Mouse (Mus musculus): ENCODE data around the gene Ccdc82. TPM values are rescaled to one million over a fixed set of nuclear protein-coding genes. Genes with fewer than 3 reads are reported as not detected.
A peak's percentile ranks its signal among the peaks of the same experiment; 100 is the strongest.

The Ccdc82 gene
- 9.3 TPM in 2 replicates for polyA plus RNA-seq (2015; fragmentation: Nextera tagmentation; extraction: Ambion mirVana)

DNA sequence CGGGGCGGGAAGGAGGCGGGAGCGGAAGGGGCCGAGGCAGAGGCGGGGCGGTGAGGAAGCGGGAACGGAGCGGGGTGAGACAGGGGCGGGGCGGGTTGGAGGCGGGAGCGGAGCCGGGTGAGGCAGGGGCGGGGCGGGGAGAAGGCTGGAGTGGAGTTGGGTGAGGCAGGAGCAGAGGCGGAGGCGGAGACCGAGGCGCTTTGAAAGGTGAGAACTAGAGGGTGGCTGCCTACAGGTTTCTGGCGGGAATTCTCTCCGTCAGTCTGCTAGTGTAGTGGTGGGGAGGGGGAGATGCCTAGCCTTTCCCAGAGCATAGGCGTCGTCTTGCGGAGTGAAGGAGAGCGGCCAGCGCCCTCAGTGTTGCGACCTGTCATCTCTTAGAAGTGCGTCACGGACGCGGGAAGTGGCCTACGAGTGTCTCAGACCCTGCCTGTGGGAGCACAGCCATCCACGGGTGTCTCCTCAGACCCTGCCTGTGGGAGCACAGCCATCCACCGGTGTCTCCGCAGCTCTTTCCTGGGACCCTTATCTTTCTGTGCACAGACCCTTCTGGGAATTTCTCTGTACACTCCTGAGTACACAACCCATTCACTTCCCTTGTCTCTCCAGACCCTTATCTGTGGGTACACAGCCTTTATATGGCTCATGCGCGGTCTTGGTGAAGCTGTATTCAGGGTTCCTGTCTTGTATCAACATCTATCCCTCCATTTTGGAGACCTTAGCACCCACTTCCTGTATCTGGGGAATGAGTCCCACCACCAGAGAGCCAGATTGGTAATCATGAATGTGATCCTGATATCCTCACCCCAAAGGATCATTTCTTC, at the start of gene Ccdc82:
Gene Ccdc82 (plus strand): TSS at position 141 of the 824 bp plus-strand sequence.
- Histone ChIP-seq H3K9ac (peak within 1 kb of the TSS; percentile 64), H3K27ac (peak within 1 kb of the TSS; percentile 87), H3K36me3 (peaks cover 7% of the 10 kb centered on the region; the same call in 1 of the 2 replicates), H3K27me3 (no peaks in the 10 kb centered on the region), H3K4me1 (peaks cover 16% of the 10 kb centered on the region), H3K4me2 (peak within 1 kb of the TSS; percentile 88), H3K9me3 (replicated peaks) (no peaks in the 10 kb centered on the region), H3K4me3 (replicated peaks) (peak within 1 kb of the TSS; percentile 64)
- WGBS, result 3% methylated on average over 35 of the region's 39 CpGs
- ATAC-seq (replicated peaks; ENCODE audit: low FRiP score), result peak; percentile 99

DNA sequence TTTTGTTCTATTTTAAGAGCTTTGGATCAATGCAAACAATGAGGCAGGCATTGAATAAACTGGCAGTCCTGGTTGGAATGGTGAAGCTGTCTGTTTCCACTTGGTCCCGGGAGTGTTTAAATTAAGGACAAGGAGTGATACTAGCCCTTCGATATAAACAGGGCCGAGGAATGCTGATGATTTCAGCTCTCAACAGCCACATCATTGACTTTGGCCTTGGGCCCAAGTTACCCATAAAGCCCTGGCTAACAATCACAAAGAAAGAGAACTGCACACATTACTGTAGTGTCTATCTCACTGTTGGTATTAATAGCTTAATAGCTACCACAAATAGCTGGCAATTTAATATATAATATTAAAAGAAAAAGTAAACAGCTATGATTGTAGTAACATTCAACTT, 46.7 kb upstream of the Ccdc82 start:
- ATAC-seq (replicated peaks; ENCODE audit: low FRiP score), result no peak
- no peaks in the 10 kb centered on the region for H3K4me1 ChIP-seq
- WGBS, result 73% methylated on average over 3 of the region's 3 CpGs

GRCm38 (mm10) chr9:13203109-13203508, 43.6 kb upstream of the Ccdc82 start:
- Histone ChIP-seq H3K4me2 (no peak overlapping the region), H3K36me3 (no peaks in the 10 kb centered on the region), H3K27me3 (no peaks in the 10 kb centered on the region), H3K4me1 (no peaks in the 10 kb centered on the region), H3K4me3 (replicated peaks) (no peak overlapping the region), H3K27ac (no peak overlapping the region), H3K9ac (no peak overlapping the region), H3K9me3 (replicated peaks) (no peaks in the 10 kb centered on the region)
- ATAC-seq (replicated peaks; ENCODE audit: low FRiP score), result no peak
- WGBS, result 77% methylated on average over 1 of the region's 1 CpGs

More for the DNA sequence above, 46.7 kb upstream of the Ccdc82 start:
- no peaks in the 10 kb centered on the region for H3K27me3 ChIP-seq
- H3K9ac ChIP-seq, result no peak overlapping the region
- no peak overlapping the region for H3K4me3 ChIP-seq (replicated peaks)
- no peaks in the 10 kb centered on the region for H3K36me3 ChIP-seq
- H3K4me2 ChIP-seq, result no peak overlapping the region
- H3K9me3 ChIP-seq (replicated peaks), result no peaks in the 10 kb centered on the region
- H3K27ac ChIP-seq, result no peak overlapping the region

DNA sequence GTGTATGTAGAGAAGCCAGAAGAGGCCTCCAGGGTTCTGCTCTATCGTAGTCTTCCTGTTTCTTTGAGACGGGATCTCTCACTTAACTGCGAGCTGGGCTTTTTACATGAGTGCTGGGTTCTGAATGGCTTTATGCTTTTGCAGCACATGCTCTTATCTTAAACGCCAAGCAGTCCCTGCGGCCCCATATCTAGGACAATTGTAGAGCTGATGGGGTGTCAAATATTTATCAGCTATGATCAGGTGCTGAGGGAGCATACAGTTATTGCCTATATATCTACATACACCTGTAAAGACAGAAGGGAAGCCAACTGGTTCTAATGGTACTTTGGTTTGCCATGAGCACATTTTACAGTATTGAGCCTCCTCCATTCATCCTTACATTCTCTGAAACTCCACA, 43.1 kb upstream of the Ccdc82 start:
- ATAC-seq (replicated peaks; ENCODE audit: low FRiP score), result no peak
- Histone ChIP-seq H3K4me3 (replicated peaks) (no peak overlapping the region), H3K4me2 (no peak overlapping the region), H3K4me1 (no peaks in the 10 kb centered on the region), H3K9ac (no peak overlapping the region), H3K27me3 (no peaks in the 10 kb centered on the region), H3K36me3 (no peaks in the 10 kb centered on the region), H3K9me3 (replicated peaks) (no peaks in the 10 kb centered on the region), H3K27ac (no peak overlapping the region)
- WGBS, result 87% methylated on average over 5 of the region's 5 CpGs

DNA sequence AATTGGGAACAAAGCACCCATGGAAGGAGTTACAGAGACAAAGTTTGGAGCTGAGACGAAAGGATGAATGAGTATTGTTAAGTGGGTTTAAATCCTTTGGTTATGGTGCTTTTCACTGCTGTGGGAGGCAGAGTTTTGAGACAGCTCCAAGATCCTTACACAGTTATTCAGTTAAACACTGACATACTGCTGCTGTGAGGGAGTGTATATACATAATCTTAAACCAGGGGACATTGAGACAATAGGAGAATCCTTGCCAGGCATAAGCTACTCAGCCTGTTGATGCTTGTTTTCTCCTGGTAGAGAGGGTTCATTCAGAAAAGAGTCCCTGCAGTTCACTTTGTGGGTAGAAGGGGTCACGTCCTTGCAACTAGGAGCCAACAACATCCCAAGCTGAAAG, 40.4 kb upstream of the Ccdc82 start:
- WGBS, result 82% methylated on average over 2 of the region's 2 CpGs
- H3K4me3 ChIP-seq (replicated peaks), result no peak overlapping the region
- H3K27me3 ChIP-seq, result no peaks in the 10 kb centered on the region
- no peaks in the 10 kb centered on the region for H3K36me3 ChIP-seq
- H3K4me2 ChIP-seq, result no peak overlapping the region
- no peak for ATAC-seq (replicated peaks; ENCODE audit: low FRiP score)
- H3K4me1 ChIP-seq, result no peaks in the 10 kb centered on the region
- H3K9me3 ChIP-seq (replicated peaks), result no peaks in the 10 kb centered on the region
- no peak overlapping the region for H3K27ac ChIP-seq
- no peak overlapping the region for H3K9ac ChIP-seq

DNA sequence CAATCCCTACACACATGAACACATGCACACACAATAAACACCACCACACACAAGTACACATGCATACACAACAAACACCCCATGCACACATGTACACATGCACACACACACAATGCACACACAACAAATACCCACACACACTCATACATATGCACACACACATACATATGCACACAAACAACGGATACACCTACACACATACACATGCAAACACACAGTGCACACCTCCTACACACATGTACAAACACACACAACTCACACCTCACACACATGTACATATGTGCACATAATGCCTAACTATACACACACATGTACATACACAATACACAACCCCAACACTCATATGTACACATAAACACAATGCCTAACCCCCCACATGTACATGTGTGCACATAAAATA, 20.9 kb upstream of the Ccdc82 start:
- 86% methylated on average over 1 of the region's 1 CpGs for WGBS
- H3K27me3 ChIP-seq, result no peaks in the 10 kb centered on the region
- peaks cover 5% of the 10 kb centered on the region for H3K4me1 ChIP-seq
- no peak for ATAC-seq (replicated peaks; ENCODE audit: low FRiP score)
- H3K4me2 ChIP-seq, result no peak overlapping the region
- no peaks in the 10 kb centered on the region for H3K36me3 ChIP-seq
- no peak overlapping the region for H3K9ac ChIP-seq
- no peaks in the 10 kb centered on the region for H3K9me3 ChIP-seq (replicated peaks)
- no peak overlapping the region for H3K27ac ChIP-seq
- H3K4me3 ChIP-seq (replicated peaks), result no peak overlapping the region

GRCm38 (mm10) chr9:13230553-13230952, 16.2 kb upstream of the Ccdc82 start:
- ATAC-seq (replicated peaks; ENCODE audit: low FRiP score), result peak; percentile 77
- Histone ChIP-seq H3K27me3 (no peaks in the 10 kb centered on the region), H3K36me3 (no peaks in the 10 kb centered on the region), H3K4me1 (peaks cover 10% of the 10 kb centered on the region), H3K27ac (no peak overlapping the region), H3K4me2 (no peak overlapping the region), H3K4me3 (replicated peaks) (no peak overlapping the region), H3K9me3 (replicated peaks) (no peaks in the 10 kb centered on the region), H3K9ac (no peak overlapping the region)
- WGBS, result 6% methylated on average over 4 of the region's 4 CpGs

DNA sequence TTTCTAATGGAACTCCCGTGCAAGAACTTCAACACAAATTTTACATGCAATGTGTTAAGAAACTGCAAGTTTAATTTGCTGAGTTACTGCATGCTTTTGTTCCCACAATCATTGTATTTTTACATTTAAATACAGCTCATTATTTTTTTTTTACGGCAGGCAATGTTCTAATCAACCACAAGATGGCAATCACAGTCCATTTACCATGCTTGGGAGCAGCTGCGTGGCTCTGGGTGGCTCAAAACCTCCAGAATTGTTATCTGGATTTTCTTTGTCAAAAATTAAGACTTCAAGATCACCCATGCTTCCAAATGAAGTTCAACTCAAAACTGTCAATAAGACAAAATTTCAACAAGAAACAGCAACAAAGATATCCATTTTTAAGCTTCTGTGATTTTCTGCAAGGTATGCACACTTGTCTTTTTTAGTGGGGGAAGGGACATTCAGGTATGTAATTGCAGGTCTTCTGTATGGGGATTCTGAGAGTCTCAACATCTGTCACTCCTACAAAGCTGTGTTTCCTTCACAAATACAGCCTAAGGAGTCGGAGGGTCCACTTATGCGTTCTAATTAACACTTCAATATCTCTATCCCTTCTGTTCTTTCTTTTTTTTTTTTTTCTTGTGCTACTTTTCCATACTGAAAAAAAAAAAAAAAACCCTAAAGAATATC, 15.1 kb upstream of the Ccdc82 start:
- H3K9ac ChIP-seq, result no peak overlapping the region
- H3K4me2 ChIP-seq, result no peak overlapping the region
- no peak overlapping the region for H3K4me3 ChIP-seq (replicated peaks)
- H3K27ac ChIP-seq, result no peak overlapping the region
- no peaks in the 10 kb centered on the region for H3K27me3 ChIP-seq
- no peaks in the 10 kb centered on the region for H3K9me3 ChIP-seq (replicated peaks)
- H3K36me3 ChIP-seq, result no peaks in the 10 kb centered on the region
- 30% methylated on average over 5 of the region's 5 CpGs for whole genome bisulfite sequencing
- H3K4me1 ChIP-seq, result peaks cover 10% of the 10 kb centered on the region
- ATAC-seq (replicated peaks; ENCODE audit: low FRiP score), result no peak

DNA sequence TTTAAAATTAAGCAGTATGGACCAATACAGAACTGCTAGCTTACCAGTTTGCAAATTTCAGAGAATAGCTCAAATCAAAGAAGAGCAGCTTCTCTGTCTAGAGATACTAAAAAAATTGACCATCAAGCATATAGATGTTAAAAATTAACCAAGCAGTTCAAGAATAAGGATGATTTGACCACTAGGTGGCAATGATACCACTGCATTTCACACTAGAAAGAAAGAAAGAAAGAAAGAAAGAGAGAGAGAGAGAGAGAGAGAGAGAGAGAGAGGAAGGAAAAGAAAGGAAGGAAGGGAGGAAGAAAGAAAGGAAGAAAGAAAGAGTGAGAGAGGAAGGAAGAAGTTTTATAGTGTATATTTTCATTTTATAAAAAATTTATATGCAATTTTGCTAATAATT, 4.4 kb upstream of the Ccdc82 start:
- no peak overlapping the region for H3K27ac ChIP-seq
- no peak overlapping the region for H3K4me2 ChIP-seq
- H3K9ac ChIP-seq, result no peak overlapping the region
- H3K9me3 ChIP-seq (replicated peaks), result no peaks in the 10 kb centered on the region
- H3K4me3 ChIP-seq (replicated peaks), result no peak overlapping the region
- peaks cover 7% of the 10 kb centered on the region; the same call in 1 of the 2 replicates for H3K36me3 ChIP-seq
- H3K4me1 ChIP-seq, result peaks cover 12% of the 10 kb centered on the region
- ATAC-seq (replicated peaks; ENCODE audit: low FRiP score), result no peak
- H3K27me3 ChIP-seq, result no peaks in the 10 kb centered on the region

GRCm38 (mm10) chr9:13245481-13245880, 1.3 kb upstream of the Ccdc82 start, which contains the start of gene Jrkl:
Gene Jrkl (minus strand): TSS chr9:13245829.
- 9% methylated on average over 10 of the region's 10 CpGs for WGBS
- Histone ChIP-seq H3K9me3 (replicated peaks) (no peaks in the 10 kb centered on the region), H3K4me1 (peaks cover 16% of the 10 kb centered on the region), H3K9ac (peak within 1 kb of the TSS; percentile 32), H3K27ac (peak within 1 kb of the TSS; percentile 87), H3K4me2 (peak within 1 kb of the TSS; percentile 62), H3K4me3 (replicated peaks) (peak within 1 kb of the TSS; percentile 55), H3K27me3 (no peaks in the 10 kb centered on the region), H3K36me3 (peaks cover 7% of the 10 kb centered on the region; the same call in 1 of the 2 replicates)
- ATAC-seq (replicated peaks; ENCODE audit: low FRiP score), result no peak

- H3K27me3 ChIP-seq, result no peaks in the 10 kb centered on the region
- H3K36me3 ChIP-seq, result peaks cover 7% of the 10 kb centered on the region; the same call in 1 of the 2 replicates
- H3K9ac ChIP-seq, result no peak overlapping the region
- no peaks in the 10 kb centered on the region for H3K9me3 ChIP-seq (replicated peaks)
- ATAC-seq (replicated peaks; ENCODE audit: low FRiP score), result no peak
- H3K4me3 ChIP-seq (replicated peaks), result no peak overlapping the region
- H3K4me2 ChIP-seq, result no peak overlapping the region
- WGBS, result 92% methylated on average over 4 of the region's 4 CpGs
- peaks cover 16% of the 10 kb centered on the region for H3K4me1 ChIP-seq
- H3K27ac ChIP-seq, result no peak overlapping the region
Measured at GRCm38 (mm10) chr9:13248104-13248503, 1.3 kb downstream of the Ccdc82 start.

GRCm38 (mm10) chr9:13251251-13251650, 4.5 kb downstream of the Ccdc82 start:
- 87% methylated on average over 2 of the region's 2 CpGs for WGBS
- Histone ChIP-seq H3K4me1 (peaks cover 7% of the 10 kb centered on the region), H3K4me2 (no peak overlapping the region), H3K4me3 (replicated peaks) (no peak overlapping the region), H3K36me3 (no peaks in the 10 kb centered on the region), H3K9me3 (replicated peaks) (no peaks in the 10 kb centered on the region), H3K9ac (no peak overlapping the region), H3K27ac (no peak overlapping the region), H3K27me3 (no peaks in the 10 kb centered on the region)
- no peak for ATAC-seq (replicated peaks; ENCODE audit: low FRiP score)
